Mouse (Mus musculus) olfactory bulb, adult 2 months (tissue): ENCODE measurements at regions not wholly inside any gene's neighbourhood (a gene's known extent, or its start where the extent isn't known, plus 50 kb on each side); places are given as distances from the start of the nearest gene placed in this dataset.

Experiments used
- CTCF ChIP-seq: fragments of 200-500 bp; IDR thresholded peaks from 2 replicates; pipeline ENCODE4 v1.5.1; 2012; ENCODE audit warnings: low read depth, mild to moderate bottlenecking, low read length, moderate library complexity; ENCODE audit not compliant: insufficient read depth
- POLR2A ChIP-seq: fragments of 200-500 bp; IDR thresholded peaks from 2 replicates; pipeline ENCODE4 v1.6.1; 2012; ENCODE audit warnings: mild to moderate bottlenecking, low read depth, low read length, moderate library complexity; ENCODE audit not compliant: insufficient read depth

DNA sequence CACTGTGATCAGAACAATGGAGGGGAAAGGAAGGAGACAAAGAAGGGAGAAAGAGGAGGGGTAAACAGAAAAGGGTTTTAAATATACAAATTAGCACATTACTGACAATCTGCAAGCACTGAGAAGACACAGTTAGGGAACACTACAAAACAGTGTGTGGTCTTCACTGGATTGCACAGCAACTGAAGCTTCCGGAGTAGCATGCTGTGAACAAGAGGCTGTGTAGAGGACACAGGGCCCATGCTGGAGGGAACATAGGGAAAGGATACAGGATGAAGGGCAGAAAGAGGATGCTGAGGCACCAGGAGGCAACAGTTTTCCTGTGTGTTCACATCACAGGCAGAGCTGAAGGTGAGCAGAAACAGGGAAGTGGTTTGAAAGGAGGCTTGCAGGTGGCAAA lies 598.6 kb upstream of the Nrsn1 start:
- TF ChIP-seq POLR2A (no peak), CTCF (no peak)
